ENCODE assay signal across 29 mouse cellular contexts in genomic region chr5:31116912-31117311, GRCm38 (mm10). TPM values are rescaled to one million over a fixed set of nuclear protein-coding genes. Genes with fewer than 3 reads are reported as not detected.
DNase-seq lines count a peak whose midpoint lies in the region; ATAC-seq and TF ChIP-seq lines count a peak whose summit lies in the region.
"Had no signal": no experiment of that assay in that cellular context is flagged by ENCODE, and none has a peak within 500 bp of the region (broad histone marks: within the 10 kb centered on the region; RNA-seq: fewer than 3 reads in every experiment).

No protein-coding gene starts in this region.

- H3K27me3 ChIP-seq in heart, embryonic 11.5 days (ENCODE audit: control insufficient read depth, insufficient read depth, low read length), result 0 out of 2 replicates have a peak, but pooled peaks cover 3% of the 10 kb centered on the region
- H3K27me3 ChIP-seq in E14TG2a.4 (ENCODE audit: insufficient read depth, low read length), result 0 out of 2 replicates have a peak, but pooled peaks cover 5% of the 10 kb centered on the region
- no peaks in the 10 kb centered on the region for H3K27me3 ChIP-seq in myocyte (ENCODE audit: control insufficient read depth, insufficient read depth, insufficient read length)

- H3K4me2 ChIP-seq in heart, embryonic 11.5 days, result peak overlapping the region; percentile 63
- H3K4me2 ChIP-seq in myocyte (ENCODE audit: low read depth), result peak overlapping the region; percentile 55
- H3K4me2 ChIP-seq: embryonic facial prominence, embryonic 15.5 days; limb, embryonic 15.5 days; liver, embryonic 15.5 days; midbrain, embryonic 12.5 days; neural tube, embryonic 12.5 days had no signal

- peaks cover 9% of the 10 kb centered on the region for H3K79me2 ChIP-seq in myocyte (ENCODE audit: control insufficient read depth, insufficient read depth)

- WGBS in heart, embryonic 11.5 days (ENCODE audit: insufficient replicate concordance), result 13% methylated on average over 10 of the region's 10 CpGs

- H3ac ChIP-seq in myocyte (ENCODE audit: control insufficient read depth, insufficient read length), result no peak overlapping the region

- H3K27ac ChIP-seq in heart, embryonic 11.5 days (ENCODE audit: low read depth, low read length), result peak overlapping the region; percentile 79
- H3K27ac ChIP-seq in ES-E14 (ENCODE audit: insufficient read depth, low read depth, low read length, poor library complexity, severe bottlenecking), result peak overlapping the region; percentile 51; the same call in 1 of the 2 replicates
- no peak overlapping the region for H3K27ac ChIP-seq in layer of hippocampus, adult 2 months
- H3K27ac ChIP-seq: embryonic facial prominence, embryonic 15.5 days; hindbrain, postnatal 0 days; kidney, postnatal 0 days; limb, embryonic 15.5 days; liver, embryonic 15.5 days; midbrain, embryonic 12.5 days; neural tube, embryonic 12.5 days had no signal

- in situ Hi-C loops in ES-E14 (cut with MboI; ENCODE audit: low sequenced_read_pairs in 2 of 2, unreplicated experiment in 2 of 2), result no loop called here

- no peak for DNase-seq in heart, adult 8-10 months (ENCODE audit: low spot score)
- no peak for DNase-seq in ES-E14 (ENCODE audit: low read depth, low spot score)
- DNase-seq in thymus, postnatal 4 days, result no peak
- no peak for DNase-seq in layer of hippocampus, adult 2 months (ENCODE audit: low spot score in 2 of 2)
- DNase-seq: adrenal gland, adult 2 months; cerebellum, adult 2 months; cerebellum, postnatal 36 days; right cerebral cortex, adult 18-20 months had no signal

- H3K4me1 ChIP-seq in heart, embryonic 11.5 days (ENCODE audit: control insufficient read depth, insufficient read depth, low read length), result no peaks in the 10 kb centered on the region
- H3K4me1 ChIP-seq in E14TG2a.4 (replicated peaks; ENCODE audit: low read depth, low read length) (peaks cover 27% of the 10 kb centered on the region), ES-E14 (ENCODE audit: control insufficient read depth in 2 of 2, insufficient read depth in 2 of 2, low read length in 2 of 2, poor library complexity in 1 of 2) (peaks cover 3 to 11% of the 10 kb centered on the region in 2 experiments; a peak in 3 of 4 replicates)
- H3K4me1 ChIP-seq: embryonic facial prominence, embryonic 15.5 days; limb, embryonic 15.5 days; liver, embryonic 15.5 days; midbrain, embryonic 12.5 days; neural tube, embryonic 12.5 days had no signal

- H3K9me3 ChIP-seq in heart, embryonic 11.5 days (replicated peaks; ENCODE audit: control insufficient read depth, low read length), result no peaks in the 10 kb centered on the region
- H3K9me3 ChIP-seq in E14TG2a.4 (ENCODE audit: low read length), result peaks cover 3% of the 10 kb centered on the region; the same call in 1 of the 2 replicates
- no peaks in the 10 kb centered on the region for H3K9me3 ChIP-seq in ES-E14 (ENCODE audit: control insufficient read depth, insufficient read depth, low read depth, low read length)
- H3K9me3 ChIP-seq: embryonic facial prominence, embryonic 15.5 days; limb, embryonic 15.5 days; liver, embryonic 15.5 days; midbrain, embryonic 12.5 days; neural tube, embryonic 12.5 days had no signal

- peak overlapping the region; percentile 46 for H3K4me3 ChIP-seq in heart, embryonic 11.5 days (ENCODE audit: low read depth, low read length)
- peak overlapping the region; percentile 69 for H3K4me3 ChIP-seq in E14TG2a.4 (replicated peaks; ENCODE audit: low read length)
- H3K4me3 ChIP-seq in ES-E14 (ENCODE audit: insufficient read depth in 1 of 2, low read depth in 1 of 2, low read length in 2 of 2, poor library complexity in 1 of 2, severe bottlenecking in 1 of 2), result peak overlapping the region; percentile 62 to 67
- peak overlapping the region; percentile 33 for H3K4me3 ChIP-seq in myocyte
- no peak overlapping the region for H3K4me3 ChIP-seq in layer of hippocampus, adult 2 months
- H3K4me3 ChIP-seq: embryonic facial prominence, embryonic 15.5 days; limb, embryonic 15.5 days; liver, embryonic 15.5 days; midbrain, embryonic 12.5 days; neural tube, embryonic 12.5 days had no signal

- TF ChIP-seq POLR2A in myocyte (IDR thresholded peaks at IDR 0.05; ENCODE audit: insufficient read length, low read depth), result peak; percentile 16

- no peaks in the 10 kb centered on the region for H3K36me3 ChIP-seq in heart, embryonic 11.5 days (ENCODE audit: control insufficient read depth, insufficient read depth, low read length)
- H3K36me3 ChIP-seq in E14TG2a.4 (ENCODE audit: insufficient read depth, low read length), result no peaks in the 10 kb centered on the region
- H3K36me3 ChIP-seq in ES-E14 (ENCODE audit: control insufficient read depth, insufficient read depth, low read length, poor library complexity, severe bottlenecking), result no peaks in the 10 kb centered on the region
- H3K36me3 ChIP-seq in myocyte (ENCODE audit: control insufficient read depth, insufficient read depth), result no peaks in the 10 kb centered on the region
- H3K36me3 ChIP-seq: embryonic facial prominence, embryonic 15.5 days; limb, embryonic 15.5 days; liver, embryonic 15.5 days; midbrain, embryonic 12.5 days; neural tube, embryonic 12.5 days had no signal

- H3K9ac ChIP-seq in heart, embryonic 11.5 days (ENCODE audit: low read depth, low read length), result peak overlapping the region; percentile 60; the same call in 1 of the 2 replicates
- H3K9ac ChIP-seq in ES-E14 (ENCODE audit: insufficient read depth, low read depth, low read length, poor library complexity, severe bottlenecking), result peak overlapping the region; percentile 61; the same call in 1 of the 2 replicates
- H3K9ac ChIP-seq: embryonic facial prominence, embryonic 15.5 days; limb, embryonic 15.5 days; liver, embryonic 15.5 days; midbrain, embryonic 12.5 days; neural tube, embryonic 12.5 days had no signal

- ATAC-seq in heart, embryonic 11.5 days (replicated peaks; ENCODE audit: insufficient number of reproducible peaks, low FRiP score, low TSS enrichment), result no peak
- ATAC-seq: CD4-positive, CD25-positive, alpha-beta regulatory T cell, adult 4 months; forebrain, embryonic 16.5 days; hindbrain, postnatal 0 days; intestine, postnatal 0 days had no signal

- no peak for TF ChIP-seq CTCF in E14TG2a.4 (conservative IDR thresholded peaks at IDR 0.05; ENCODE audit: low read length)
- no peak for TF ChIP-seq CTCF in layer of hippocampus, adult 2 months (conservative IDR thresholded peaks at IDR 0.05)

TF ChIP-seq in ES-E14, 5 proteins besides CTCF, POLR2A, EP300 and RAD21:
- TF ChIP-seq MAFK (IDR thresholded peaks at IDR 0.05; ENCODE audit: insufficient read depth, low read depth, low read length) (peak; percentile 92), ZNF384 (IDR thresholded peaks at IDR 0.05; ENCODE audit: low read depth, low read length) (no peak), ZC3H11A (IDR thresholded peaks at IDR 0.05; ENCODE audit: borderline replicate concordance, low read depth, low read length) (no peak), HCFC1 (IDR thresholded peaks at IDR 0.05; ENCODE audit: borderline replicate concordance, insufficient read depth, low read length) (no peak), CHD2 (IDR thresholded peaks at IDR 0.05; ENCODE audit: low read depth, low read length) (no peak)
TF ChIP-seq in ES-E14: peak in this region for 1.

TF ChIP-seq in myocyte, 11 proteins besides CTCF, POLR2A, EP300 and RAD21:
- TF ChIP-seq MYOD1 (IDR thresholded peaks at IDR 0.05; ENCODE audit: control insufficient read depth in 1 of 3, insufficient read length in 2 of 3, low read depth in 2 of 3) (no peak), USF1 (IDR thresholded peaks at IDR 0.05; ENCODE audit: low read depth) (no peak), CEBPB (IDR thresholded peaks at IDR 0.05; ENCODE audit: insufficient read depth, poor library complexity, severe bottlenecking) (no peak), E2F4 (IDR thresholded peaks at IDR 0.05; ENCODE audit: insufficient read depth) (no peak), MYOG (IDR thresholded peaks at IDR 0.05; ENCODE audit: control insufficient read depth in 1 of 3, insufficient read depth in 1 of 3, insufficient read length in 2 of 3, low read depth in 2 of 3) (no peak), TCF12 (IDR thresholded peaks at IDR 0.05; ENCODE audit: insufficient read depth, poor library complexity, severe bottlenecking) (no peak), POLR2AphosphoS2 (IDR thresholded peaks at IDR 0.05; ENCODE audit: insufficient read length, low read depth) (no peak), SRF (IDR thresholded peaks at IDR 0.05; ENCODE audit: control insufficient read depth, insufficient read length, low read depth) (no peak), TCF3 (IDR thresholded peaks at IDR 0.05; ENCODE audit: insufficient read length, low read depth) (no peak), MAX (IDR thresholded peaks at IDR 0.05; ENCODE audit: low read depth) (no peak), REST (IDR thresholded peaks at IDR 0.05; ENCODE audit: insufficient read depth, insufficient read length) (no peak)

RNA-seq across cellular contexts. Expression of gene Trim54, which starts 0.4 kb away (rescaled TPM):
- 13.9 and 16.7 TPM in 2 replicates for polyA plus RNA-seq in heart, embryonic 11.5 days (2014; fragmentation: Nextera tagmentation; extraction: Ambion mirVana)
- total RNA-seq in heart, adult 8-10 months (2022), result 100 to 1,000 TPM; 360 to 427 (median 392) TPM
- 1.3 and 2.3 TPM in 2 replicates for total RNA-seq in ES-E14 (2012; rRNA removed)
- polyA plus RNA-seq in myocyte (2012; fragmentation: generic; extraction: Trizol), result 110 TPM
- not detected for total RNA-seq in layer of hippocampus, adult 2 months (2021)
- total RNA-seq: adrenal gland, adult 2 months; hematopoietic stem cell, adult 5-6 weeks; layer of hippocampus, postnatal 25 days; megakaryocyte progenitor cell, adult 5-6 weeks; monocyte, adult 5-6 weeks had no signal
- polyA plus RNA-seq: adrenal gland, adult 2 months; CD4-positive, CD25-positive, alpha-beta regulatory T cell, adult 4 months; cerebellum, adult 2 months; forebrain, embryonic 16.5 days; hindbrain, postnatal 0 days; intestine, postnatal 0 days; kidney, postnatal 0 days; midbrain, embryonic 12.5 days; small intestine, adult 2 months; urinary bladder, adult 2 months had no signal

RNA-seq across cellular contexts. Expression of gene Slc30a3, which starts 8.9 kb away (rescaled TPM):
- 0.47 and 0.48 TPM in 2 replicates for polyA plus RNA-seq in heart, embryonic 11.5 days (2014; fragmentation: Nextera tagmentation; extraction: Ambion mirVana)
- total RNA-seq in heart, adult 8-10 months (2022), result under 1 TPM in 1 of 4 experiments, not detected in 3; 0.16 TPM
- total RNA-seq in ES-E14 (2012; rRNA removed), result 1.5 and 2.5 TPM in 2 replicates
- polyA plus RNA-seq in myocyte (2012; fragmentation: generic; extraction: Trizol), result 0.19 TPM
- total RNA-seq in layer of hippocampus, adult 2 months (2021), result 10 to 100 TPM; 89.6 to 92.2 TPM
- total RNA-seq: adrenal gland, adult 2 months; hematopoietic stem cell, adult 5-6 weeks; megakaryocyte progenitor cell, adult 5-6 weeks; monocyte, adult 5-6 weeks had no signal
- polyA plus RNA-seq: adrenal gland, adult 2 months; CD4-positive, CD25-positive, alpha-beta regulatory T cell, adult 4 months had no signal

RNA-seq across cellular contexts. Expression of gene Dnajc5g, which starts 10.8 kb away (rescaled TPM):
- not detected in 2 replicates for polyA plus RNA-seq in heart, embryonic 11.5 days (2014; fragmentation: Nextera tagmentation; extraction: Ambion mirVana)
- not detected for total RNA-seq in heart, adult 8-10 months (2022)
- 0.37 and 0.67 TPM in 2 replicates for total RNA-seq in ES-E14 (2012; rRNA removed)
- polyA plus RNA-seq in myocyte (2012; fragmentation: generic; extraction: Trizol), result not detected
- total RNA-seq in layer of hippocampus, adult 2 months (2021), result not detected
- total RNA-seq: adrenal gland, adult 2 months; hematopoietic stem cell, adult 5-6 weeks; hindbrain, postnatal 0 days; layer of hippocampus, postnatal 25 days; left cerebral cortex, postnatal 14 days; megakaryocyte progenitor cell, adult 5-6 weeks; monocyte, adult 5-6 weeks had no signal
- polyA plus RNA-seq: adrenal gland, adult 2 months; CD4-positive, CD25-positive, alpha-beta regulatory T cell, adult 4 months; cerebellum, adult 2 months; embryonic facial prominence, embryonic 15.5 days; forebrain, embryonic 16.5 days; hindbrain, postnatal 0 days; intestine, postnatal 0 days; kidney, postnatal 0 days; limb, embryonic 15.5 days; liver, embryonic 15.5 days; lung, embryonic 16.5 days; midbrain, embryonic 12.5 days; neural tube, embryonic 12.5 days; small intestine, adult 2 months; urinary bladder, adult 2 months had no signal

RNA-seq across cellular contexts. Expression of gene Ucn, which starts 21.7 kb away (rescaled TPM):
- polyA plus RNA-seq in heart, embryonic 11.5 days (2014; fragmentation: Nextera tagmentation; extraction: Ambion mirVana), result 0.51 TPM in 1 of 2 replicates, not detected in the other
- not detected for total RNA-seq in heart, adult 8-10 months (2022)
- not detected in 2 replicates for total RNA-seq in ES-E14 (2012; rRNA removed)
- 0.78 TPM for polyA plus RNA-seq in myocyte (2012; fragmentation: generic; extraction: Trizol)
- not detected for total RNA-seq in layer of hippocampus, adult 2 months (2021)
- total RNA-seq: adrenal gland, adult 2 months; hematopoietic stem cell, adult 5-6 weeks; hindbrain, postnatal 0 days; layer of hippocampus, postnatal 25 days; megakaryocyte progenitor cell, adult 5-6 weeks; monocyte, adult 5-6 weeks had no signal
- polyA plus RNA-seq: adrenal gland, adult 2 months; CD4-positive, CD25-positive, alpha-beta regulatory T cell, adult 4 months; embryonic facial prominence, embryonic 15.5 days; forebrain, embryonic 16.5 days; intestine, postnatal 0 days; kidney, postnatal 0 days; limb, embryonic 15.5 days; liver, embryonic 15.5 days; lung, embryonic 16.5 days; midbrain, embryonic 12.5 days; neural tube, embryonic 12.5 days; small intestine, adult 2 months; urinary bladder, adult 2 months had no signal

RNA-seq across cellular contexts. Expression of gene Mpv17, which starts 37.1 kb away (rescaled TPM):
- polyA plus RNA-seq in heart, embryonic 11.5 days (2014; fragmentation: Nextera tagmentation; extraction: Ambion mirVana), result 78.1 and 82.1 TPM in 2 replicates
- 10 to 100 TPM; 48.1 to 63.1 (median 53.9) TPM for total RNA-seq in heart, adult 8-10 months (2022)
- 43.1 and 45.7 TPM in 2 replicates for total RNA-seq in ES-E14 (2012; rRNA removed)
- polyA plus RNA-seq in myocyte (2012; fragmentation: generic; extraction: Trizol), result 35.8 TPM
- total RNA-seq in layer of hippocampus, adult 2 months (2021), result 10 to 100 TPM; 58.8 to 61.3 TPM

Comparison
In these comparisons a context has a peak if more than half of its experiments do, and no peak if none do; other contexts are left out.
1. RNA of gene Trim54, which starts 0.4 kb away (total RNA-seq): 360 to 427 TPM in heart, adult 8-10 months; 1.3 to 2.3 TPM in ES-E14 and not detected in layer of hippocampus, adult 2 months; every median in the first group is over 100 times any median in the second.
2. RNA of gene Slc30a3, which starts 8.9 kb away (total RNA-seq): 89.6 to 92.2 TPM in layer of hippocampus, adult 2 months; 1.5 to 2.5 TPM in ES-E14 and 0.16 TPM in heart, adult 8-10 months; every median in the first group is over 10 times any median in the second.